Mouse (Mus musculus): ENCODE measurements around the gene Icosl. TPM values are rescaled to one million over a fixed set of nuclear protein-coding genes. Genes with fewer than 3 reads are reported as not detected.
A peak's percentile ranks its signal among the peaks of the same experiment; 100 is the strongest.
"Not testable (repeated sequence)": the region's sequence is repeated elsewhere in the genome, so short reads cannot be mapped to it uniquely, and the experiment has no call there.

Icosl gene
- 10 to 100 TPM in 1 of 2 experiments, 1 to 10 TPM in 1; 8.4 to 11.2 TPM for total RNA-seq (2021)
- long read RNA-seq, experiment 1, transcript Icosl-201 (7 exons, 2,814 nt) = major isoform, 6 of 8 reads
- long read RNA-seq, experiment 1, partial matches to known transcripts = 1 of 8 reads
- long read RNA-seq, experiment 1, other reads (novel, unspliced or antisense) = 1 of 8 reads
- long read RNA-seq, experiment 2, transcript Icosl-201 (7 exons, 2,814 nt) = major isoform, 7 of 12 reads
- long read RNA-seq, experiment 2, partial matches to known transcripts = 2 of 12 reads
- long read RNA-seq, experiment 2, other reads (novel, unspliced or antisense) = 3 of 12 reads

DNA sequence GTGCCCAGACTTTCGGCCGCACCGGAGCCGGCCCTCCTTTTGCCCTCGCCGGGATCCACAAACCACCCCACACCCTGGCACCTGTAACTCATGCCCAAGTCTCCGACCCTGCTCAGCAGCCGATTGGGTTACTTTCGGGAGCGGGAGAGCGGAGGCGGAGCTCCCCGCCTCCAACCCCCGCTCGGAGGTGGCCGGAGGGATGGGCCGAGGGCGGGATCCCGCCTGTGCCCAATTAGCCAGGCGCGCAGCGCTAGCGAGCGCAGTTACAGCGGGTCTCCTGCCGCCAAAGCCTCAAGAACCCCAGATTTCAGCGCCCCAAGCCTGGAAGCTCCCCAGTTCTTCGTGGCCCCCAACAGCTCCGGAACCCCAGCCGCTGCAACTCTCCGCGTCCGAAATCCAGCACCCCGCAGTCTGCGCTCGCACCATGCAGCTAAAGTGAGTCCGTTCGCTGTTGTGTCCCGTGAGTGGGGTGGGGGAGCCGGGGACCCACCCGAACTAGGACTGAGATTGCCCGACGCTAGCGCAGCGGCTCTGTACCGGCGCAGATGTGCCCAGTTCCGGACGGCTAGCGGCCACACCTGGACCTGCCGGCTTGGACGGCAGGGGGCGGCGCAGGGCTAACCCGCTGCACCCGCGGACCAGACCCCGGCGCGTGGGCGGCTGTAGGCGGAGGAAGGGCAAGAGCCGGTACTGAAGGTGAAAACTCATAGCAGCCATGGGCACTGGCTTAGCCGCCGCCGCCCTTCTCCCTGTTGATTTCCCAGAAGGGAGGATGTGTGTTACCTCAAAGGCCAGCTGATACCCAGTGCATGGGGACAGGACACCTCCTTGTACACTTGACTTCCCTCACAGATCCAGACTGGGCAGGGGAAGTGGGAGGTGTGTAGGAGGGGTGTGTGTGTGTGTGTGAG is at the start of gene Icosl:
TSS of gene Icosl (plus strand) at position 202 of the 911 bp plus-strand sequence.
- peak; percentile 73 for TF ChIP-seq CTCF (conservative IDR thresholded peaks at IDR 0.05)
- peak; percentile 28 to 55 for DNase-seq (ENCODE audit: low spot score in 2 of 2)
- H3K27ac ChIP-seq = peak within 1 kb of the TSS; percentile 84
- H3K4me3 ChIP-seq = peak within 1 kb of the TSS; percentile 82

DNA sequence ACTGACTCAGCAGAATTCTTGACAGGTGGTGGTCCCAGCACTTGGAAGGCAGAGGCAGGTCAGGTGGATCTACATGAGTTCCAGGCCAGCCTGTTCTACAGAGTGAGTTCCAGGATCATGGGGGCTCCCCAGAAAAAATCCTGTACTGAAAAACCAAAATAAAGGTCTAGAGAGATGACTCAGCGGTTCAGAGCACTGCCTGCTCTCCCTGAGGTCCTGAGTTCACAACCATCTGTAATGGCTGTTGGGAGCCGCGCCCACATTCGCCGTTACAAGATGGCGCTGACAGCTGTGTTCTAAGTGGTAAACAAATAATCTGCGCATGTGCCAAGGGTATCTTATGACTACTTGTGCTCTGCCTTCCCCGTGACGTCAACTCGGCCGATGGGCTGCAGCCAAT is 49.1 kb upstream of the Icosl start:
- not testable (repeated sequence) for H3K27ac ChIP-seq; DNase-seq (ENCODE audit: low spot score in 2 of 2); H3K4me3 ChIP-seq

DNA sequence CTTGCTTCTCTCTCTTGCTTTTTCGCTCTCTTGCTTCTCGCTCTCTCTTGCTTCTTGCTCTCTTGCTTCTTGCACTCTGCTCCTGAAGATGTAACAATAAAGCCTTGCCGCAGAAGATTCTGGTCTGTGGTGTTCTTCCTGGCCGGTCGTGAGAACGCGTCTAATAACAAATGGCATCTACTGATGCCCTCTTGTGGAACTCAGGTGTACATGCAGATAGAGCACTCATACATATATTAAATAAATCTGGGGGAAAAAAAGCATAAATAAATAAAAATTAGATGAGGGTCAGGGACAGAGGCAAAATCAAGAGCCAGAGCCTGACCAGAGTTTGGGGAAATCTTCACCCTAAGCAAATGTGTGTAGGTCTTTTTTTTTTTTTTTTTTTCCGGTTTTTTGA is 43.6 kb upstream of the Icosl start:
- not testable (repeated sequence) for H3K27ac ChIP-seq; H3K4me3 ChIP-seq; DNase-seq (ENCODE audit: low spot score in 2 of 2)
- peak; percentile 65 for TF ChIP-seq CTCF (conservative IDR thresholded peaks at IDR 0.05)

DNA sequence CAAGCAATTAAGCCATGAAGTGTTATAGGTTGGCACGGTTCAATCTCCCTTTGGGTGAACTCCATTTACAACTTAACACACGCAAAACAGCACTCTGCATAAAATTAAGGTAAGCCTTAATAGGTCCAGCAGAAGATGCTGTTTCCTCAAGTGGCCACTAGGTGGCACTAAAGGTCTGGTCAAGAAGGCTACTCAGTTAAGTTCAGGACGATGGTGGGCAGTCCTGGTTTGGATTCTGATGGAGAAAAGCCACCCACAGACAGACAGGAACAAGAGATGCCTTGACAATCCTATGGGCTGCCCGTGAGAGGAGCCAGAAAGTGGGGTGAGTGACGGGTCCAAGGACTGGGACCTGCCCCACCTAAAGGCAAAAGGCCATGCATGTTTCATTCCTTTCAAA is 41.0 kb upstream of the Icosl start:
- no peak overlapping the region for H3K4me3 ChIP-seq
- peak; percentile 54 to 79 for DNase-seq (ENCODE audit: low spot score in 2 of 2)
- no peak overlapping the region for H3K27ac ChIP-seq
- peak; percentile 96 for TF ChIP-seq CTCF (conservative IDR thresholded peaks at IDR 0.05)

DNA sequence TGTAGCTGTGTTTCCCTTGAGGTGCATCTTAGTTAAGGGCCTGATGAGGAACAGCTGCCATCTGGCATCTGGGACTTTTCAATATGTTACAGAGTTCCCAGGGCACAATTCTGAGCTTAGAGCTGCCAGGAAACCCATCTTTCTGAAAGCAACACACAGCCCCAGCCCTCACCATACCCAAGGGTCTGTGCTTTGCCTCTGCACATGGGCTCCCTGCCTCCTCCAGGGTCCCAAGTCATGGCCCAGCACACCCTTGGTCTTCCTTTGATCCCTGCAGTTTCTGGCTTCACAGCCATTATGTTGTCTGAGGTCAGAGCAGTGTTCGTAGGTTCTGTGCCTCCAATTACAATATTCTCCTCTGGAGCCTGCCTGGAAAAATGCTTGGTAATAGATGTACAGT is 40.0 kb upstream of the Icosl start:
- no peak for DNase-seq (ENCODE audit: low spot score in 2 of 2)
- no peak overlapping the region for H3K27ac ChIP-seq
- TF ChIP-seq CTCF (conservative IDR thresholded peaks at IDR 0.05) = no peak
- no peak overlapping the region for H3K4me3 ChIP-seq

DNA sequence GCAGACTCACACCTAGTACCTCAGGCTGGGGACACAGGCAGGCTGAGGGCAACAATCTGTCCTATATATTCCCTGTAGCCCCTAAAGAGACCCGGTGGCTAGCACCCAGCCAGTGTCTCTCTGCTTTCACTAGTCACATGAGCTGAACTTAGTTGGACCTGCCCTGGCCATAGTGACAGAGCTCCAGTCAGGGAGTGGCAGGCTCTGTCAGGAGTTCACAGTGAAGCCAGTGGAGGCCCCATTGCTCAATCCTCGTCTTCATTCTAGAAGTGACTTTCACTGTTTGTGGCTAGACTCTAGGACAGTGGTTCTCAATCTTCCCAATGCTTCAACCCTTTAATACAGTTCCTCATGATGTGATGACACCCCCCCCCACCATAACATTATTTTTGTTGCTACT is 37.1 kb upstream of the Icosl start:
- no peak overlapping the region for H3K4me3 ChIP-seq
- DNase-seq (ENCODE audit: low spot score in 2 of 2) = no peak
- no peak overlapping the region for H3K27ac ChIP-seq
- TF ChIP-seq CTCF (conservative IDR thresholded peaks at IDR 0.05) = no peak

DNA sequence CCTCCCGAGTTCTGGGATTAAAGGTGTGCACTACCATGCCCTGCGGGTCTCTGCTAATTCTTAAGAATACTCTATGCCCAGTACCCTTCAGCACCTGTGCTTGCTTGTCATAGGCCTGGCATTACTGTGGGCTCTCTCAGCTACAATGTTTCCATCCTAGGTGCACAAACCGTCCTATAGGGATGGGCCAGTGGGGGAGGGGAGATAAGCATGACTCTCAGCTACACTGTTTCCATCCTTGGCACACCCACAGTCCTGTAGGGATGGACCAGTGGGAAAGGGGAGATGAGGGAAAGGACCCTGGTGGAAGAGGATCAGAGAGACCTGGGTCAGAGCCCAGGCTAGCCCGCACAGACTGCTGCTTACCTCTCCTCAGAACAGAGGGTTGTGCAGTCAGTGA is 32.0 kb upstream of the Icosl start:
- Histone ChIP-seq H3K27ac (no peak overlapping the region), H3K4me3 (no peak overlapping the region)
- no peak for DNase-seq (ENCODE audit: low spot score in 2 of 2)
- no peak for TF ChIP-seq CTCF (conservative IDR thresholded peaks at IDR 0.05)

DNA sequence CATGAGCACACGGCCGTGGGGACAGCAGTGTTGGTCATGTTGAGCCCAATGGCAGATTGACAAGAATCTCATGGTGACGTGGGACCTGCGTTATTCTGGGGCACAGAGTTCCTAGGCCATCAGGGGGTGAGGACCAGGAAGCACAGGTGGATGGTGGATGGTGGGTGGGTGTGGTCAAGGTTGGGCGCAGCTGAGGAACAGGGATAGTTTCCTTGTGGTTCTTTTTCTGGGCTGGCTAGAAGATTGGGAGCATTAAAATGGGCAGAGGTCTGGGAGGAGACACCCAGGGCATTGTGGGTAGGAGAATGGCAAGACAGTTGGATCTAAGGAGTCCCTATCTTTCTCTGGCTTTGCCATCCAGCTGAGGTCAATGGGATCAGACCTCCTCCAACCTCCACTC is 27.5 kb upstream of the Icosl start, which contains the start of gene Dnmt3l:
TSS of gene Dnmt3l (plus strand) at position 301 of the 400 bp plus-strand sequence.
- no peak within 1 kb of the TSS for H3K4me3 ChIP-seq
- TF ChIP-seq CTCF (conservative IDR thresholded peaks at IDR 0.05) = no peak
- no peak for DNase-seq (ENCODE audit: low spot score in 2 of 2)
- no peak within 1 kb of the TSS for H3K27ac ChIP-seq

DNA sequence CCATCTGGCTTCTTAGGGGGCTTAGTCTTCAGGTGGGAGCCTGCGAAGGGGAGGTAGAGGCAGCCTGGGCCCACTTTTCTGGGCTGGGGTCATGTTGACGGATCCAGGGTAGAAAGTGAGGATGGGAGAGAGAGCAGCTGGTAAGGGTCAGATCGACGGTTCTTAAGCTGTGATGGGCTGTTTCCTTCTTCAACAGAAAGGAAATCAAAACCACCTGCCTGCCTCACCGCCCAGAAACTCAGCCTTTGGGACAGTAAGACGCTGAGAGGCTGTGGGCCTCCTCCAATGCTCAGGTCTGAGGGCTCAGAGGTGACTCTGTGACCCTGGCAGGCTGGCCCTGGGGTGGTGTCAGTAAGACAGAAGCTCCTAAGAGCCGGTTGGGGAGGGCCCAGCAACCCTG is 27.0 kb upstream of the Icosl start:
- TF ChIP-seq CTCF (conservative IDR thresholded peaks at IDR 0.05) = no peak
- Histone ChIP-seq H3K27ac (no peak overlapping the region), H3K4me3 (no peak overlapping the region)
- no peak for DNase-seq (ENCODE audit: low spot score in 2 of 2)

DNA sequence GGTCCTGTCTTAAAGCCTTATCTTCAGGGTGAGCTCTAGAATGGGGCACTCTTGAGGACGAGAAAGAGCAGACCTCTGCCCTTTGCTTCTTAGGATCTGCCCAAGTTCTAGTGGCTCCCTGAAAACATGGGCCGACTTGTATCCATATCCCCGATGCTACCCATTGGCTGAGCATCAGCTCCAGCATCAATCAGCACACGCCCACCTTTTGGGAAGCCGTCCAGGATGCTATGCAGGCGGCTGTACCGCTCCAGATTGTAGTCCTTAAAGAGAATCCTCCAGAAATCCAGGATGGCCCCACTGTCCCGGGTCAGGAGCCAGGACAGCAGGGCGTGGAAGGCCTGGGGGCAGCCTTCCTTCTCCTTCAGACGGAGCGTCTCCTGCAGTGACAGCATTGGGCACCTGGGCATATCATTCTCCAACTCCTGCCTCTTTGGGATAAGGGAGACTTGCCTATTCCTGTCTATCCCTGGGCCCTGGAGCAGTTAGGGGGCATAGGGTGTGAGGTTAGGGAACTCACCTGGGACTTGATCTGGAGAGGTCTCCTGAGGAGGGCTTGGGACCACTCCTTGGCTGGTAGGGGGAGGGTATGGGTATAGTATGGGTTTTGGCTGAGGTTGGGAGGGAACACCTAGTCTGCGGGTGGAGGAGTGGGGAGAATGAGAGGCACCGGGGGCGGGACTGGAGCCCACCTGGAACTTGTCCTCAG is 26.3 kb upstream of the Icosl start:
- no peak for TF ChIP-seq CTCF (conservative IDR thresholded peaks at IDR 0.05)
- no peak overlapping the region for H3K27ac ChIP-seq
- H3K4me3 ChIP-seq = peak overlapping the region; percentile 37

DNA sequence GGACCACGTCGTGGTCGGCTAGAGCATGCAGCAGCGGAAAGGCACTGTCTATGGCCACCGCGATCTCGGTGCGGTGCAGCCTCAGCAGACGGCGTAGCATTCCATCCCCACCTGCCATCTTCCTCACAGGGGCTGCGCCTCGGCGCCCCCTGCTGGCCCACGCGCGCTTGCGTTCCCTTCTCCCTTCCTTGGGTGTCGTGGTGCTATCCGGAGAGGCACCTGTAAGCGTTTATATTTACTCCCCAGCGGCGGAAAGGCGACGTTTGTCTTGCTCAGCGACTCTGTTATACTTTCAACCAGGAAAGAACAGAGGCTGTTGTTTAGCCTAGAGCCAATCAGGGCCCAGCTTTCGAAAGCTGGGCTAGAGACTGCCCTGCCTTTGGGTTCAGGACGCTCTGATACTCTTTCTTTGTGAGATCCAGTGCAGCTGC is 25.7 kb upstream of the Icosl start, which contains the start of gene Aire:
TSS of gene Aire (minus strand) at position 205 of the 431 bp plus-strand sequence.
- peak; percentile 56 to 70 for DNase-seq (ENCODE audit: low spot score in 2 of 2)
- peak; percentile 95 for TF ChIP-seq CTCF (conservative IDR thresholded peaks at IDR 0.05)
- no peak within 1 kb of the TSS for H3K27ac ChIP-seq
- peak within 1 kb of the TSS; percentile 37 for H3K4me3 ChIP-seq

More for the DNA sequence above, 26.3 kb upstream of the Icosl start:
- peak; percentile 48 to 55 for DNase-seq (ENCODE audit: low spot score in 2 of 2)

DNA sequence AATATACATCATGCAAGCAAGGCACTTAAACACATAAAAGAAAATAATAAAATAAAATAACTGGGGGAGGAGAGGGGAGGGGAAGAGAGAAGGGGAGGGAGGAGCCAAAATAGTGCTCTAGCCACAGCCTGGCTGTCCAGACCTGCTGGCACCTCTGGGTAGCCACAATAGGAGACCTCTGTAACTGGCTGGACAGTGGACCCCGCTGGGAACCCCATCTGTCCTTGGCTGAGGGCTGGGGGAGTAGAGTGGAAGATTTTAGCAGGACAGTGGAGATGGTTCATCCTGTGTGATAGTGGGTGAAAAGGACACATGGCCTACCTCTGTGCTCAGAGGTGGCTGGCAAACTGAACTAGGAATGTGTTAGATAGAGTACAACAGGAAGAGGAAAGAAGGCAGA is 24.6 kb upstream of the Icosl start:
- no peak overlapping the region for H3K4me3 ChIP-seq
- DNase-seq (ENCODE audit: low spot score in 2 of 2) = no peak
- H3K27ac ChIP-seq = no peak overlapping the region
- no peak for TF ChIP-seq CTCF (conservative IDR thresholded peaks at IDR 0.05)

DNA sequence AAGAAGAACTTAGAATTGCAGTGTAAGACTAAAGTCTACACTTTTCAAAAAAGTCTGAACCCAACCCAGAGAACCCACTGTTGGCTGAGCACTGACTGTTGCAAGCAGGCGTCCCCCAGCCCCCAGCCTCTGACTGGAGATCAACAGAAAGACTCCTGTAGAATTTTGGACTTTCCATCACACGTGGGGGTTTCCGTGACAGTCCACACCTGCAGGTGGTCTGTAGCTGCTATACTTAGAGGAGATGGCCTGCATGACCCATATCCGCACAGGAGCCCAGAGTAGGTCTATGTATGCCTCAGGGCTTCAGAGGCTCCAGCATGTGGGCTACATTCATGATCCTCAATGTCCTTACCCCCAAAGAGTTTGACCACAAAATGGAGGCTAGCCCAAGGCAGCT is 22.7 kb upstream of the Icosl start:
- H3K27ac ChIP-seq = no peak overlapping the region
- TF ChIP-seq CTCF (conservative IDR thresholded peaks at IDR 0.05) = no peak

More for the DNA sequence above, 22.7 kb upstream of the Icosl start:
- no peak for DNase-seq (ENCODE audit: low spot score in 2 of 2)
- H3K4me3 ChIP-seq = no peak overlapping the region

All from layer of hippocampus, adult 2 months (tissue).